Mouse (Mus musculus): ENCODE results near the gene Esp15.
"Not testable (repeated sequence)": the region's sequence is repeated elsewhere in the genome, so short reads cannot be mapped to it uniquely, and the experiment has no call there.

Esp15 gene

GRCm38 (mm10) chr17:39640654-39641053 lies at the start of gene Esp15:
Gene Esp15, plus strand, starts transcription at chr17:39640954.
- not testable (repeated sequence) for DNase-seq

GRCm38 (mm10) chr17:39591550-39591949 lies 49.2 kb upstream of the Esp15 start:
- DNase-seq, result no peak
